21 mouse cellular contexts compared by ENCODE assay signal in the genomic region with DNA sequence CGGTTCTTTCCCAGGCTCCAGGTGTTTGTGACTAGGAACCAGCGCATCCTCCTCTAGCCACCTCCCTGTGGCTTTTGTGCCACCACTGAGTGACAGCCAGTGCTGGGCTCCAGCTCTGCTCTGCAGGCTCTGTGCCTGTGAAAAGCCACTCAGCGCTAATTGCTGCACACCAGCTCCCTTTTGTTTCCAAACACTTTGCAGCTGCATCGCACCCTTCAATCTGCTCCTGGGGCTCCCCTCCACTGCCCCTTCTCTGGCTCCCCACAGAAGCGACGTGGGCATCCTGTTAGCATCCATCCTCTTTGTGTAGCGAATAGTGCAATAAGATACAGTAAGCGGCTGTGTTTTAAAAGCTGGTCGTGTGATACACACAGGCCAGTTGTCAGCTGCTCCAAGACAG.
DNase-seq lines count a peak whose midpoint lies in the region; ATAC-seq lines count a peak whose summit lies in the region.
"Had no signal": no experiment of that assay in that cellular context is flagged by ENCODE, and none has a peak within 500 bp of the region (broad histone marks: within the 10 kb centered on the region; RNA-seq: fewer than 3 reads in every experiment).

No protein-coding gene starts in this region.

- DNase-seq in embryonic facial prominence, embryonic 10.5 days (ENCODE audit: low spot score): no peak
- DNase-seq in retina, postnatal 1 day: peak; percentile 52
- DNase-seq in retina, embryonic 14.5 days (ENCODE audit: low spot score): no peak
- DNase-seq in right cerebral cortex, postnatal 25 days: peak; percentile 14
- no peak for DNase-seq in cerebellum, adult 11 months
- DNase-seq in heart, adult 9 months (ENCODE audit: low spot score in 2 of 2): no peak
- DNase-seq: cerebellum, adult 9-11 months; embryo, embryonic 11 days; gastrocnemius, postnatal 25 days; heart, postnatal 4 days; kidney, adult 9 months; lung, postnatal 14 days; thymus, postnatal 36 days had no signal

- peaks cover 13% of the 10 kb centered on the region for H3K4me1 ChIP-seq in embryonic facial prominence, embryonic 12.5 days
- H3K4me1 ChIP-seq in embryonic facial prominence, embryonic 10.5 days: peaks cover 25% of the 10 kb centered on the region
- H3K4me1 ChIP-seq in hindbrain, embryonic 16.5 days (ENCODE audit: control insufficient read depth, insufficient read depth, low read depth, low read length): peaks cover 5% of the 10 kb centered on the region; the same call in 1 of the 2 replicates

- 0 out of 2 replicates have a peak overlapping the region, but pooled peaks have one; percentile 24 for H3K9ac ChIP-seq in embryonic facial prominence, embryonic 12.5 days
- no peak overlapping the region for H3K9ac ChIP-seq in hindbrain, embryonic 16.5 days (ENCODE audit: low read depth, low read length)
- H3K9ac ChIP-seq: heart, embryonic 12.5 days; liver, embryonic 14.5 days; midbrain, embryonic 12.5 days; stomach, embryonic 15.5 days had no signal

- no peaks in the 10 kb centered on the region for H3K9me3 ChIP-seq in embryonic facial prominence, embryonic 12.5 days
- H3K9me3 ChIP-seq in embryonic facial prominence, embryonic 10.5 days: no peaks in the 10 kb centered on the region
- H3K9me3 ChIP-seq in hindbrain, embryonic 16.5 days (ENCODE audit: control insufficient read depth, low read length): no peaks in the 10 kb centered on the region
- H3K9me3 ChIP-seq: heart, embryonic 12.5 days; limb, embryonic 10.5 days; midbrain, embryonic 12.5 days; stomach, embryonic 15.5 days had no signal

- no peak overlapping the region for H3K4me3 ChIP-seq in embryonic facial prominence, embryonic 12.5 days
- no peak overlapping the region for H3K4me3 ChIP-seq in embryonic facial prominence, embryonic 10.5 days
- H3K4me3 ChIP-seq in hindbrain, embryonic 16.5 days (ENCODE audit: low read length): no peak overlapping the region
- H3K4me3 ChIP-seq: erythroblast, embryonic 14.5 days; heart, embryonic 12.5 days; limb, embryonic 10.5 days; midbrain, embryonic 12.5 days; stomach, embryonic 15.5 days had no signal

- no peak overlapping the region for H3K27ac ChIP-seq in embryonic facial prominence, embryonic 12.5 days
- no peak overlapping the region for H3K27ac ChIP-seq in embryonic facial prominence, embryonic 10.5 days (replicated peaks)
- no peak overlapping the region for H3K27ac ChIP-seq in hindbrain, embryonic 16.5 days (ENCODE audit: low read depth, low read length)
- H3K27ac ChIP-seq: limb, embryonic 10.5 days; liver, embryonic 14.5 days; midbrain, embryonic 12.5 days; stomach, embryonic 15.5 days had no signal

- H3K4me2 ChIP-seq in embryonic facial prominence, embryonic 12.5 days (replicated peaks): no peak overlapping the region
- H3K4me2 ChIP-seq in hindbrain, embryonic 16.5 days (ENCODE audit: low read length): no peak overlapping the region
- H3K4me2 ChIP-seq: heart, embryonic 12.5 days; midbrain, embryonic 12.5 days; stomach, embryonic 15.5 days had no signal

- ATAC-seq in embryonic facial prominence, embryonic 12.5 days (ENCODE audit: insufficient number of reproducible peaks, insufficient read depth, low FRiP score, low TSS enrichment): no peak
- 0 out of 2 replicates have a peak, but pooled peaks have one; percentile 20 for ATAC-seq in hindbrain, embryonic 16.5 days

- no peaks in the 10 kb centered on the region; the same call in 1 of the 2 replicates for H3K27me3 ChIP-seq in embryonic facial prominence, embryonic 12.5 days
- H3K27me3 ChIP-seq in embryonic facial prominence, embryonic 10.5 days (replicated peaks; ENCODE audit: low read depth, poor library complexity, severe bottlenecking): peaks cover 53% of the 10 kb centered on the region
- no peaks in the 10 kb centered on the region for H3K27me3 ChIP-seq in hindbrain, embryonic 16.5 days (replicated peaks; ENCODE audit: control insufficient read depth, insufficient read depth, low read length)

- H3K36me3 ChIP-seq in embryonic facial prominence, embryonic 12.5 days: no peaks in the 10 kb centered on the region
- no peaks in the 10 kb centered on the region for H3K36me3 ChIP-seq in embryonic facial prominence, embryonic 10.5 days (replicated peaks)
- H3K36me3 ChIP-seq in hindbrain, embryonic 16.5 days (ENCODE audit: control insufficient read depth, insufficient read depth, low read length): no peaks in the 10 kb centered on the region
- H3K36me3 ChIP-seq: heart, embryonic 12.5 days; limb, embryonic 10.5 days; midbrain, embryonic 12.5 days; stomach, embryonic 15.5 days had no signal

- WGBS in embryonic facial prominence, embryonic 12.5 days: 46% methylated on average over 9 of the region's 9 CpGs
- WGBS in embryonic facial prominence, embryonic 10.5 days: 43% methylated on average over 9 of the region's 9 CpGs
- WGBS in hindbrain, embryonic 16.5 days: 21% methylated on average over 9 of the region's 9 CpGs

Comparison
In these comparisons a context has a peak if more than half of its experiments do, and no peak if none do; other contexts are left out.
1. DNase-seq: peak in retina, postnatal 1 day (single experiment) and right cerebral cortex, postnatal 25 days (single experiment); none in embryonic facial prominence, embryonic 10.5 days (single experiment), retina, embryonic 14.5 days (single experiment), cerebellum, adult 11 months (single experiment) and heart, adult 9 months (0 of 2).